ENCODE assay signal across 21 mouse cellular contexts in genomic region chr2:171388936-171389335, GRCm38 (mm10).
DNase-seq lines count a peak whose midpoint lies in the region; ATAC-seq and TF ChIP-seq lines count a peak whose summit lies in the region.
"Had no signal": no experiment of that assay in that cellular context is flagged by ENCODE, and none has a peak within 500 bp of the region (broad histone marks: within the 10 kb centered on the region; RNA-seq: fewer than 3 reads in every experiment).

No protein-coding gene starts in this region.

- no peak for TF ChIP-seq POLR2A in limb, embryonic 14.5 days (IDR thresholded peaks at IDR 0.05; ENCODE audit: borderline replicate concordance, extremely low read depth, insufficient read depth, insufficient read length)

- no peaks in the 10 kb centered on the region for H3K9me3 ChIP-seq in embryonic facial prominence, embryonic 14.5 days (ENCODE audit: control insufficient read depth, low read length)
- H3K9me3 ChIP-seq in embryonic facial prominence, embryonic 10.5 days, result no peaks in the 10 kb centered on the region; the same call in 1 of the 2 replicates
- H3K9me3 ChIP-seq in limb, embryonic 13.5 days, result peaks cover 7% of the 10 kb centered on the region; the same call in 1 of the 2 replicates
- no peaks in the 10 kb centered on the region for H3K9me3 ChIP-seq in limb, embryonic 10.5 days (replicated peaks)
- no peaks in the 10 kb centered on the region for H3K9me3 ChIP-seq in limb, embryonic 14.5 days (ENCODE audit: control insufficient read depth, low read length)

- DNase-seq in embryonic facial prominence, embryonic 14.5 days (ENCODE audit: low spot score), result peak; percentile 50
- DNase-seq in embryonic facial prominence, embryonic 10.5 days (ENCODE audit: low spot score), result no peak
- no peak for DNase-seq in limb, embryonic 10.5 days (ENCODE audit: low spot score)
- peak; percentile 22 for DNase-seq in limb, embryonic 14.5 days (ENCODE audit: low spot score)
- DNase-seq in lung, postnatal 10 days, result no peak
- DNase-seq: adrenal gland, adult 2 months; adrenal gland, adult 8-10 months; adrenal gland, postnatal 10 days; adrenal gland, postnatal 14 days; adrenal gland, postnatal 25 days; adrenal gland, postnatal 36 days; B cell, adult 2 months; cerebellum, adult 11 months; cerebellum, adult 11-12 months; cerebellum, adult 18-20 months had no signal

- H3K36me3 ChIP-seq in embryonic facial prominence, embryonic 14.5 days (ENCODE audit: control insufficient read depth, insufficient read depth, low read length), result no peaks in the 10 kb centered on the region
- no peaks in the 10 kb centered on the region for H3K36me3 ChIP-seq in embryonic facial prominence, embryonic 10.5 days (replicated peaks)
- no peaks in the 10 kb centered on the region for H3K36me3 ChIP-seq in limb, embryonic 13.5 days
- H3K36me3 ChIP-seq in limb, embryonic 10.5 days, result no peaks in the 10 kb centered on the region
- no peaks in the 10 kb centered on the region for H3K36me3 ChIP-seq in limb, embryonic 14.5 days (ENCODE audit: control insufficient read depth, insufficient read depth, low read length)
- H3K36me3 ChIP-seq: G1E had no signal

- no peak overlapping the region for H3K9ac ChIP-seq in embryonic facial prominence, embryonic 14.5 days (ENCODE audit: low read depth, low read length)
- H3K9ac ChIP-seq in limb, embryonic 13.5 days, result no peak overlapping the region
- no peak overlapping the region for H3K9ac ChIP-seq in limb, embryonic 14.5 days (ENCODE audit: low read depth, low read length, severe bottlenecking)

- no peaks in the 10 kb centered on the region for H3K4me1 ChIP-seq in embryonic facial prominence, embryonic 14.5 days (ENCODE audit: control insufficient read depth, insufficient read depth, low read length)
- no peaks in the 10 kb centered on the region for H3K4me1 ChIP-seq in embryonic facial prominence, embryonic 10.5 days
- H3K4me1 ChIP-seq in limb, embryonic 13.5 days, result no peaks in the 10 kb centered on the region
- H3K4me1 ChIP-seq in limb, embryonic 10.5 days, result no peaks in the 10 kb centered on the region
- H3K4me1 ChIP-seq in limb, embryonic 14.5 days (ENCODE audit: control insufficient read depth, insufficient read depth, low read length), result no peaks in the 10 kb centered on the region

- no peak overlapping the region for H3K4me3 ChIP-seq in embryonic facial prominence, embryonic 14.5 days (ENCODE audit: low read depth, low read length)
- H3K4me3 ChIP-seq in embryonic facial prominence, embryonic 10.5 days, result no peak overlapping the region
- no peak overlapping the region for H3K4me3 ChIP-seq in limb, embryonic 13.5 days
- H3K4me3 ChIP-seq in limb, embryonic 10.5 days, result no peak overlapping the region
- H3K4me3 ChIP-seq in limb, embryonic 14.5 days (replicated peaks; ENCODE audit: low read length), result no peak overlapping the region

- H3K27ac ChIP-seq in embryonic facial prominence, embryonic 14.5 days (replicated peaks; ENCODE audit: low read depth, low read length), result no peak overlapping the region
- no peak overlapping the region for H3K27ac ChIP-seq in embryonic facial prominence, embryonic 10.5 days (replicated peaks)
- H3K27ac ChIP-seq in limb, embryonic 13.5 days, result no peak overlapping the region
- no peak overlapping the region for H3K27ac ChIP-seq in limb, embryonic 10.5 days
- no peak overlapping the region for H3K27ac ChIP-seq in limb, embryonic 14.5 days (replicated peaks; ENCODE audit: low read depth, low read length)

- H3K4me2 ChIP-seq in embryonic facial prominence, embryonic 14.5 days (ENCODE audit: low read depth, low read length), result no peak overlapping the region
- H3K4me2 ChIP-seq in limb, embryonic 13.5 days (replicated peaks), result no peak overlapping the region
- no peak overlapping the region for H3K4me2 ChIP-seq in limb, embryonic 14.5 days (replicated peaks; ENCODE audit: low read depth, low read length, severe bottlenecking)

- 58% methylated on average over 1 of the region's 1 CpGs for WGBS in embryonic facial prominence, embryonic 14.5 days
- 67% methylated on average over 1 of the region's 1 CpGs for WGBS in embryonic facial prominence, embryonic 10.5 days
- WGBS in limb, embryonic 13.5 days, result 64% methylated on average over 1 of the region's 1 CpGs
- WGBS in limb, embryonic 10.5 days, result 78% methylated on average over 1 of the region's 1 CpGs
- WGBS in limb, embryonic 14.5 days, result 64% methylated on average over 1 of the region's 1 CpGs

- no peak for ATAC-seq in embryonic facial prominence, embryonic 14.5 days (ENCODE audit: low read depth)
- ATAC-seq in limb, embryonic 13.5 days (ENCODE audit: low FRiP score, low read depth), result peak; percentile 48; the same call in 1 of the 2 replicates
- ATAC-seq in limb, embryonic 14.5 days (ENCODE audit: low FRiP score, low read depth), result peak; percentile 78
- ATAC-seq: activated CD4-positive, CD25-positive, alpha-beta regulatory T cell, adult 4 months; CD4-positive, CD25-positive, alpha-beta regulatory T cell, adult 4 months; Patski had no signal

- no peaks in the 10 kb centered on the region for H3K27me3 ChIP-seq in embryonic facial prominence, embryonic 14.5 days (replicated peaks; ENCODE audit: control insufficient read depth, insufficient read depth, low read length)
- no peaks in the 10 kb centered on the region for H3K27me3 ChIP-seq in embryonic facial prominence, embryonic 10.5 days (replicated peaks; ENCODE audit: low read depth, poor library complexity, severe bottlenecking)
- no peaks in the 10 kb centered on the region for H3K27me3 ChIP-seq in limb, embryonic 13.5 days
- no peaks in the 10 kb centered on the region for H3K27me3 ChIP-seq in limb, embryonic 10.5 days (ENCODE audit: low read depth, poor library complexity, severe bottlenecking)
- H3K27me3 ChIP-seq in limb, embryonic 14.5 days (ENCODE audit: control insufficient read depth, insufficient read depth, low read length), result no peaks in the 10 kb centered on the region
- H3K27me3 ChIP-seq: CH12.LX, Patski had no signal

Comparison
In these comparisons a context has a peak if more than half of its experiments do, and no peak if none do; other contexts are left out.
1. DNase-seq: peak in embryonic facial prominence, embryonic 14.5 days (single experiment) and limb, embryonic 14.5 days (single experiment); none in embryonic facial prominence, embryonic 10.5 days (single experiment), limb, embryonic 10.5 days (single experiment) and lung, postnatal 10 days (single experiment).